Mouse (Mus musculus) v-Abl transformed pro-B cells (cell line): Measurements from ENCODE around the gene Arpc2.

Source experiments
- in situ Hi-C, 2 experiments: fragments of 400-800 bp; cut with MboI; formaldehyde crosslinking; loops; one replicate each; pipeline ENCODE4 v1.15.1; 2025; ENCODE audit not compliant: unreplicated experiment in 2 of 2

Arpc2 gene

DNA sequence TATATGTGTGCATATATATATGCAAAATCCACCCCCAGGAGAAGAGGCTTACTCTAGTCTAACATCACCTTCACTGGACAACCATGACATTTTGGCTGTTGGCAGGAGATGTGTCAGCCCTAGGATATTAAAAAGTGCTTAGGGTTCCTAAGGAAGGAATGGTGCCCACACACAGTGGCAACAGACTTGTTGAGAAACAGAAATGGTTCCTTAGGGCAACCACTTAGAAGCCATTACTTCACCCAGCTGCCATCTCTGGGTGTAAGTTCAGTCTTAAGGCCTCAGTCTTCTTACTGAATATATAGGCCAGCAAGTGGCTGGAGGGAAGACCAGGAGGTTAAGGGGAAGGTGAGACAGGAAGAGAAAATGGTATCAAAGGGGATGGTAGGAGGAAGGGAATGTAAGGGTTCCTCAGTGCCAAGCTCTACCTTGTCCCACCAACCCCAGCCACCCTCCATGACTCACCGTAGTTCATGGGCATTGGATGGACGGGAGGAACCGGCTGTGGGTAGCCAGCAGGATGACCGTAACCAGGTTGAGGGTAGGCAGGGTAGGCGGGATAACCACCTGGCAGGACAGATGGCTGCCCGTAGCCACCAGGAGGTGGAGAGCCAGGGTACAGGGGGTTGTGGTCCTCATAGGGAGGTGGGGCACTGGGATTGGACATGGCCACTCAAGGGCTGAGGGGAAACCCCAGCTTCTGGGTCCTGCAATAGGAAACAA lies 59.0 kb downstream of the Arpc2 start:
- in situ Hi-C loops, result loop anchor here in 1 of 2 experiments (10.0 kb wide), 1 partner anchor 160 kb away; no protein-coding TSS in a partner anchor

DNA sequence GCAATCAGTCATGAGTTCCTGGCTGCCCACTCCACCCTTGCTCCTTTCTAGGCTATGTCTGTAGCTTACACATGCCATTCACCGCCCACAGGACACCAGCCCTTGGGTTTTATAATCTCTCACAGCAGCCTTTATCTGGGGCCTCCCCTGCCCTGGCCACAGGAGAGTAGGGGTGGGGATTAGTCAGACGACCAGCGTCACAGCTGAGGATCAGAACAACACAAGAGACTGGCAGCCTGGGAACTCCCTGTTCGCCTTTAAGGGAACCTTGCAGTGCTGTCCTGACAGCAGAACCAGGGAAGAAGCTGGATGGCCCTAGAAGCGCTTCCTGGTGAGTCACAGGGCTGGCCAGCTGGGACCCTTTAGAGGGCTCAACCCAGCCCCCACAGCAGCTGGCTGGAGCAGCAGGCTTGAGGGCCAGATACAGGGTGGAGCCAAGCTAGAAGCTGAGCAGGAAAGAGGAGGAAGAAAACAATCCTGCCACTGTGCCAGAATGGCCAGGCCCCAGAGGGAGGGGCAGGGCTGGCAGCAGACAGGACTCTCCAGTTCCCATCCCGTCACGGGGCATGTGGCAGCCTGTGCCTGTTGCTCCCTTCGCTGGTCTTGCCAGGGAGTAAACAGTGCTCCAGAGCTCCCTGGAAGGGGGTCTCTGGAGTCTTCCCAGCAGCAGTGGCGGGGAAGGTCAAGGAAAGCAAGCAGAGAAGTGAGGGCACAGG lies 59.7 kb downstream of the Arpc2 start:
- in situ Hi-C loops, result loop anchor here in 1 of 2 experiments (10.0 kb wide), 1 partner anchor 159 kb away; no protein-coding TSS in a partner anchor

DNA sequence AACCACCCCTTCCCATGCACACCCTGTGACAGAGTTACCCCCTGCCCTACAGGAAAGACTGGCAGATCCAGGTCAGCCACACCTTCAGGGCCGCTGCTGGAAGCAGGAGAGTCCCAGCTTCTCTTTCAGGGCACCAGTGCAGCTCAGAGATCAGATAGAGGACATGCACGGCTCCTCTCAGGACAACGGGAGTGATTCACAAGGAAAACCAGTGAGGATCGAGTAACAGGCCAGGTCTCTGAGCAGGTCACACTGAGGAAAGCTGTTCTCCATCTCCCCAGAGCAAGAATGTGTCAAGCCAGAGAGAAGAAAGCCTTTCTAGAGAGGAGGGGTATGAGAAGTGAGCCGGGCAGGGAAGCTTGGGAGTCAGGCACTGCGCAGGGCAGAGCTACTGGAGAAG lies 60.6 kb downstream of the Arpc2 start:
- in situ Hi-C loops, result loop anchor here in 1 of 2 experiments (10.0 kb wide), 1 partner anchor 158 kb away; no protein-coding TSS in a partner anchor

DNA sequence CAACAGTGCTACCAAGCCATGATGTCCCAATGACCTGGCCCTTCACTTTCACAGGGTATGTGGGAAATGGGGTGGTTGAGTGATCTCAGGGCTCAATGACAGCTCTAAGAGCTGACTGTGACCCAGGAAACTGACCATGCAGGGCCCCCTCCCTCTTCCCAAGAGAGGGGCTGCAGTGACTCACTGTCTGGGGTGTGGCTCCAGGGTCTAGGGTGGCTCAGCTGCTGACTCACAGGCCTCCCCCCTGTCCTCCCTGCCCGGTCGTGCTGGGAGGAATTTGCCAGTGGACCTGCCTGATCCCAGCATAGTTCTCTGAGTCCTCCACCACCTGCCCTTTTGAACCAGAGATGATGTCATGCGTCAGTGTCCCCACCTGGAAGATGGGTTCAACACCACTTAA lies 61.4 kb downstream of the Arpc2 start:
- in situ Hi-C loops, result loop anchor here in 1 of 2 experiments (10.0 kb wide), 1 partner anchor 158 kb away; no protein-coding TSS in a partner anchor

DNA sequence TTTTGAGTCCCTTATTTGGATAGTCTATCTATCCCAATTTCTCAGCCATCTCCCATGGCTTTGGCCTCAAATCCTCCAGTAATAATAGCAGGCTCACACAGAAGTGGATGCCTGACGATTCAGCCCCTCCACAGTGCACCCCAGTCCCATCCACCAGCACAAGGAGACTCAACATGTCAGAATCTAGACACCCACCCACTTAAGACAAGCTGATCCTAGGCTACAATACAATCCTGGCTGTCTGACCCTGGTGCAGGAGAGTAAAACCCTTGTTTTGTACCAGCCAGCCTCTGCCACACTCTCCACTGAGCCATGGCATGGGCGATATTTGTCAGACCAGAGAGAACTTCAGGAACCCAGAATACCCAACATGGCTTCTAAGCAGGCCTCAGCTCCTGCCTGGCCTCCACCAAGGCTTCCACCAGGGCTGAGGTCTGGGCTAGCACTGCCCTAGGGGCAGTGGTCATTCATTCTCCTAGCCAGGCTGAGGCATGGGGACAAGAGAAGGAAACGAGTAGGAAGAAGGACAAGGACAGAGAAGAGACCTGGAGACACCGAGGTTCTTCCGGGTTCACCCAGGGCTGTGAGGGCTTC lies 62.4 kb downstream of the Arpc2 start:
- in situ Hi-C loops, result loop anchor here in 1 of 2 experiments (10.0 kb wide), 1 partner anchor 157 kb away; no protein-coding TSS in a partner anchor

DNA sequence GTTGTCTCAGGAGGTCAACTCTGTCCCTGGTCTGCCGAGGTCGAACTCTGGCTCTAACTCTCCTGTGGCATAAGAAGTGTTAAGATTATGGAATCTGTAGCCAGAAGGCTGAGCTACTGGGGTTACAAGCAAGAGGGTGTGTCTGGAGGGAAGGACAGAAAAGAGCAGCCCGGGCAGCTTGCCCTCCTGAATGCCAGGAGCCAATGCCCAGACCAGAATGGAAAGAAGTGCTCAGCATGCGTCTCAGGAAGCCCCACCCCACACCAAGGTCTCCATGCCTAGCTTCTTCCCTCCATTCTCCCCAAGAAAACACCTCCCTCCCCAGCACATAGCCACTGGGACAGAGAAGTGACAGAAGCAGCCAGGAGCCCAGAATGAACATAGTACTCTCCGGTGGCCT lies 63.1 kb downstream of the Arpc2 start:
- in situ Hi-C loops, result loop anchor here in 1 of 2 experiments (10.0 kb wide), 1 partner anchor 156 kb away; no protein-coding TSS in a partner anchor

DNA sequence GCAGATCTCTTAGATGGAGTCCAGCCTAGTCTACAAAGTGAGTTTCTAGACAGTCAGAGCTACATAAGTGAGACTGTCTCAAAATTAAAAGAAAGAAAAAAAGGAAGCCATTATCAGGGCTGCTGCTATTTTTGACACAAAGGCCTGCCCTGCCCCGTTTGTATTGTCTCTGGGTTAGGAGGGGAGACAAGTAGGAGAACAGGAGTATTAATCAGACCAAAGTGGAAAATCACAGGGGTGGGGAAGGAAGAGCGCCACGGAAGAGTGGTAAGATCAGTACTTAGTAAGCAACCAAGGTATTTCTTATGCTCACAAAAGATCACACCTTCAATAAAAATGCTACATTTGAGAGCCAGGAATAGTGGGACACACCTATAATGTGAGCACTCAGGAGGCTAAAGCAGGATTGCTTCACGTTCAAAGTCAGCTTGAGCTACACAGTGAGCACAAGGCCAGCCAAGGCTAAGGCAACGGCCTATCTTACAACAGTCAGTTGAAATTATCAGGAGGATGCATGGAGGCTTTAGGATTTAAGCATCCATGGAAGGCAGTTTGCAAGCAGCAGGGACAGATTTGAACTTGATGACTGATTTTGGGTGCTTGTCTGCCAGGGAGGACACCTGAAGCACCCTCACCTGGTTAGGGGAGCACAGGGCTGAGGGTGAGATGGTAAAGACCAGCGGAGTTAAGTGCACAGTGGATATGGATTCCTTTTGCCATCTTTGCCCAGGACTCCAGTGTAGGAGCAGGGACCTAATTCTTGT lies 64.6 kb downstream of the Arpc2 start:
- in situ Hi-C loops, result loop anchor here in 1 of 2 experiments (5.0 kb wide), 1 partner anchor 147 kb away; no protein-coding TSS in a partner anchor

DNA sequence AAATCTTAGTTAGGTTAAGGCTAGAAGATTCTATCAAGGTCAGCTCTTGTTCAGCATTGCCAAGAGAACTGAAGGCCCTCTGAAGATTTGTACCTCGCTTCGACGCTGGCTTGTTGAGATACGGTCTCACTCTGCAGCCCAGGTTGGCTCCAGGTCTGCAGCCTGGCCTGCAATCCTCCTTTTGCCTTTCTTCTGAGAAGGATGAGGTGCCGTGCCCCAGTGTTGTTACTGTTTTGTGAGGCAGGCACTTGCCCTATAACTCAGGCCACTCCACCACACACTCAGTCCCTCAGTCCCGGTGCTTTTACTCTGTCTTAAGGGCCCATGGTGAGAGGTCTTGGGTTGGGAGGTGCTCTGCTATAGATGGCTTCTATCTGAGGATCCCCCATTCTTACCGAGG lies 66.3 kb downstream of the Arpc2 start:
- in situ Hi-C loops, result loop anchor here in 1 of 2 experiments (5.0 kb wide), 1 partner anchor 145 kb away; no protein-coding TSS in a partner anchor

DNA sequence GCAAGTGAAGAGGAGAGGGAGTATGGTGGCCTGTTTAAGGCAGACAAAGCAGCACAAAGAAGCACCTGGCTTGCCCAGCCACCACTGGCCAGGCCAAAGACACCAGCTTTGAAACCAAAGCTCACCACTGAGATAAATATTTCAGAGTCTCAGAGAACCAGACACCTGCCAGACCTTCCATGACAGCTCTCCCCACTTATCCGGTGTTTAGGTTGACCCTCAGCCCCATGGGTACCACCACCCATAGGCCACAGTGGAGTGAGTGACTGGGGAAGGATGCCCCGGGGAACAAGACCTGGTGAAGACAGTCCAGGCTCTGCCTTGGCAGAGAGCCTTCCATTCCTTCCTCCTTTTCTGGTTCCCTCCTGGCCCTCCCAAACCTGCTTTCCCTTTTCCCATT lies 67.0 kb downstream of the Arpc2 start:
- in situ Hi-C loops, result loop anchor here in 1 of 2 experiments (5.0 kb wide), 1 partner anchor 144 kb away; no protein-coding TSS in a partner anchor

DNA sequence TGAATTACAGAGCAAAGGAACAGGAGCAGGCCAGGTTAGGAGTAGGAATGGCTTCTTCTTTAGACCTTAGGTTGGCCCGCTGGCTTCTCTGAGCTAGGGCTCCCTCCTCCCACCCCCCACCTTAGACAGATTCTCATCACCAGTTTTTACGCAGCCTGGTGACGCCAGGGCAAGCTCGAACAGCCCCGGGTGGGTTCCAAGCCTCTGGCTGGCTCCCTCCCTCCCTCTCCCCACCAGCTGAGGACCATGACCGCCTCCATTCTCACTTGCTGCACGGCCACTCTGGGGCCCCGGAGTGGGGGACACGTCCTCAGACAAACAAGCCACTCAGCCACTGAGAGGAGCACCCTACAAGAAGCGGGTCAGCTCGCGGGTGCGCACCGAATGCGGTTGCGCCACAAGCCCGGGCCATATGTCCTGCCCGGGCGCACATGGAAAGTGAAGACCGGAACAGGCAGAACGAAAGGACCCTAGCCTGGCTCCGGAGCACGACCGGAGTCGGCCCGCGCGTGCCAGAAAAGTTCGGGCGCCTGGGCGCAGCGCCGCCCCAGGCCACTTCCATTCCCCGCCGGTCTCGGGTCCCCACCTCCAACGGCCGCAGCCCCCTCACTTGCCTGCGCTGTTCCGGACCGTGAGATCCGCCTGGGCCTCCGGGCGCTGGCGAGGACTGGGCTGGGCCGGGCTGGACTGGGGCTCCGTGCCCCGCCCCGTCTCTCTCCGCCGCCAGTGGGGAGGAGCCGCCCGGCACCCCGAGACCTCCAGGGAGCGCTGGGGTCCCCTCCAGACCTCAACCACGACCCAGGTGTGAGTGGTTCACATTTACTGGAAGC lies 67.8 kb downstream of the Arpc2 start:
- in situ Hi-C loops, result loop anchor here in 1 of 2 experiments (5.0 kb wide), 1 partner anchor 144 kb away; no protein-coding TSS in a partner anchor

DNA sequence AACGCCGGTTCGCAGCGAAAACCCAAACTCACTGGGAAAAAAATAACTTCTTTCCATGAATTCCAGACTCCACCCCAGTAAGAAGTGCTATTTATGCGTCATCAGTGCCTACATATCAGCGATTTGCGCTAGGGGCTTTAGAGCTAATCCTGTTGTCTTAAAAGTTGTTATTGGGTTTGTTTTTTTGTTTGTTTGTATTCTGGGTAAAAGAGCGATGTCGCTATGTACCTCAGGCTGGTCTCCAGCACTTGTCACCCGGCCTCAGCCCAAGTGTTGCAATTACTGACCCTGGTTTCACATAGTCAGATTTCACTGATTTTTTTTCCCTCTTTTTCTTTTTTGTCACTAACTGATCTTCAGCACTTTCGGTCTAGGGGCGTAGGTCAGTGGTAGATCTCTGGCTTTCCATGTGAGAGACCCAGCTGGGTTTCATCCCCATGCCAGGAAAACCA lies 68.5 kb downstream of the Arpc2 start:
- in situ Hi-C loops, result loop anchor here in 1 of 2 experiments (5.0 kb wide), 1 partner anchor 143 kb away; no protein-coding TSS in a partner anchor

DNA sequence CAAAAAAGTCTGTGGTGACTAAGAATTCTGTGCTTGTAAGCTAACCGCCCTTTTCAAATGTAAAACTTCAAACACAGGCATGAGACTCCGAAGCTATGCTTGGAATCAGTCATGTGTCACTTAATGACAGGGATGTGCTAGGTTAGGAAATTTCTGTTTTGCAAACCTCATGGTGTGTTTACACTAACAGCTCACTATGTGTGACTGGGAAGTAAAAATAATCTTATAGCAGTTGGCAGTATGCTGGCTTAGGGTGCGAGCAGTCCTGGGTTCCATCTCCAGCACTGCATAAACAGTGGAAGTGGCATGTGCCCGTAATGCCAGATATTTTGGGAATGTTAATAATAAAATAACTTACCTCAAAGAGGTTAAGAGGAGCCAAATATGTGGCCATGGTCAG lies 69.1 kb downstream of the Arpc2 start:
- in situ Hi-C loops, result loop anchor here in 1 of 2 experiments (5.0 kb wide), 1 partner anchor 142 kb away; no protein-coding TSS in a partner anchor

DNA sequence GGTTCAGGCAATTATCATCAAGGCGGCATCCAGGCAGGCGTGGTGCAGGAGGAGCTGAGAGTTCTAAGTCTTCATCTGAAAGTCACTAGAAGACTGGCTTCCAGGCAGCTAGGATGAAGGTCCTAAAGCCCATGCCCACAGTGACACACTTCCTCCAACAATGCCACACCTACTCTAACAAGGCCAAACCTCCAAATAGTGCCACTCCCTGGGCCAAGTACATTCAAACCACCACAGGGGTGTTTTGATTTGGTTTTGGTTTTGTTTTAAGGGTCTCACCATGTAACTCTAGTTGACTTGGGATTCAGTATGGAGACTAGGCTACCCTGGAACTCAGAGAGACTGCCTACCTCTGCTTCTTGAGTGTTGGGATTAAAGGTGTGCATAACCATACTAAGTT lies 69.6 kb downstream of the Arpc2 start, which contains the start of gene Tmbim1:
Gene Tmbim1, minus strand, starts transcription at position 101 of the 400 bp plus-strand sequence.
- in situ Hi-C loops, result no loop called here

DNA sequence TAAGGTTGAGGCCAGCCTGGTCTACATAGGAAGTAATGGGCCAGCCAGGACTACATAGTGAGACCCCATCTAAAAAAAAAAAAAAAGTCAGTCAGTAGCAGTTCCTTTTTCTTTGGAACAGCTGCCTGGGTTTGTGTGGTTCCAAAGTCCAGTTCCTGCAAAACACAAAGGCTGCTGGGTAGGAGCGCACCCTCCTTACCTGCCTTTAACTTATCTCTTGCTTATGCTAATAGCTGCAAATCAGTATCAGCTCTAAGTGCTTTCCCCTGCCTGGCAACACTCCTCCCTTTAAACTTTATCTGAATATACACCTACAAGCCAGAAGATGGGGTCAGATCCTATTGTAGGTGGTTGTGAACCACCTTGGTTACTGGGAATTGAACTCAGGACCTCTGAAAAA lies 71.3 kb downstream of the Arpc2 start:
- in situ Hi-C loops, result no loop called here

DNA sequence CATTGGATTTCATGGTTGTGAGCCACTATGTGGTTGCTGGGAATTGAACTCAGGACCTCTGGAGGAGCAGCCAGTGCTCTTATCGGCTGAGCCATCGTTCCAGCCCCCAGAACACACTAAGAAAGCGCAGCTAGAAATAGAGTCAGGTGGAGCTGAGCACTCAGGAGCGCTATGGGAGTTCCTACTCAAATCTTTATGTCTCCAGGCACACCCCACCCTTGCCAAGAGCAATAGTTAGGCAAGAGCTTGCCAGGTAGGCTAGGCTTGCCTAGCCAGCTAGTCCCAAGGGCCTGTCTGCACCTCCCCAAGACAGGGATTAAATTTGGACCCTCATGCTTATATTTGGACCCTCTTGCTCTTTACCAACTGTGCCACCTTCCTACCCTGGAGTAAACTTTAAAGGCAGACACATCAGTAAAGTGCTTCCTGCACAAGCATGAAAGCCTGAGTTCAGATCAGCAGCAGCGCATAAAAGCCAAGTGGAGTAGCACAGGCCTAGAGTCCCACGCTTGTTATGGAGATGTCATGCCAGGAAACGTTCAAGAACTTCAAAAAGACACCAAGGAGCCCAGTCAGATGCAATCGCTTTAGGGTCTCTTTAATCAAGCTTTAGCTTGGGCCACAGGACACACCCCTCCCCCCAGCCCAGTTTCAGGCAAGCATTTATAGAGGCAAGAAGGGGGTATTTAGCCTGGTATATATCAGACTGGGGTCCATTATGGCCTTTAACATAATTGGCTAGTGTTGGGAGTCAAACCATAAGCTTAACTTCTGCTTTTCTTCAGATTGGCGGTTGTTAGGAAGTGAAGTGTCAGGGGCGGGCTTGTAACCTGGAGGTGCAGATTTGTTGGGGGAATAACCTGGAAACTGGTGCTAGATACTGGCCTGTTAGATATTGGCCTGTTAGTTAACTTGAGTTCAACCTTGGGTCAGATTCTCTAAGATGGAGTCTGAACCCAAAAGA lies 72.4 kb downstream of the Arpc2 start:
- in situ Hi-C loops, result no loop called here

DNA sequence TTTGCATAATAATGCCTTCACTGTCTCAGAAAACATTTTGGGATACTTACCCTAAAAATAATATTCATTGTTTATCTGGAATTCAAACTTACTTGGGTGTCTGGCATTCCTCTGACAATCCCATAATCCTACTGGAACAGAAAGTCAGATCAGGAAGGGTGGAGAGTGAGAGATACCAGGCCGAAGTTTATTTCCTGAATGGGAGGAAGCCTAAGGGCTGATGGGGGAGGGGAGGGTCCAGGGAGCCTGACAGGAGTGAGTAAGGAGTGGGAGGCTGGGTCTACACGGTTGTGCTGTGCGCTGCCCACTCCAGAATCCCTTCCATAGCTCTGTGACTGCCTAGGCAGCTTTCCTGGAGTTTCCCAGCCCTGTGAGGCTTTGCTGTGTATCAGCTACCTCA lies 73.9 kb downstream of the Arpc2 start:
- in situ Hi-C loops, result loop anchor here (5.0 kb wide), 4 partner anchors 53 to 102 kb away; partner anchors contain the start of genes Catip (in 2 of the 2) and Ctdsp1 (in 1 of the 2)

DNA sequence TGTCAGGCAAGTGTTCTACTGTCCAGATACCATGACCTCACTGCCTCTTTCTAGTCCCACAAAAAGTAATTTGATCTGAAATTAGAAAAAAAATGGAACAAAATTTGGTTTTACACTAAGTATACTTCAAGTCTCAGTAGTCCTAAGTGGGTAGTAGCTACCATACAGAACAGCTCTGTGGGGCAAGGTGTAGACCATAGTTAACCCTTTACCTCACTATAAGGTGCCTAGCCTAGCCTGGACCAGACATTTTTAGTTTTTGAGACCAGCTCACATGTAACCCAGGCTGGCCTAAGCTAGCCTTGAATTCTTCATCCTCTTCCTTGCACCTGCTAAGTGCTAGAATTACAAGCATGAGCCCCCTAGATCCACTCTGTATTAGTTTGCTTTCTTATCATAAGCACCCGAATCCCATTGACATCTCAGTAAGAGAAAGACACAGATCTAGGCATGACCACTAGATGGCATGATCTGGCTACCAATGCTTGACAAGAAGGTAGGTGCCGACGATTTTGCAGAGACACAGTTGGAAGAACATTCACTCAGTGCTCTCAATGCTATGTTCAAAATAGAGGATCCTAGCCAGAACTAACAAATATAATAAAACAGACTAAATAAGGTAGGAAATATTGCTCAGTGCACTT lies 77.3 kb downstream of the Arpc2 start:
- in situ Hi-C loops, result loop anchor here (5.0 kb wide), 4 partner anchors 49 to 106 kb away; partner anchors contain the start of genes Catip (in 2 of the 2) and Ctdsp1 (in 1 of the 2)
